Mouse (Mus musculus): ENCODE data around the gene St3gal3. TPM values are rescaled to one million over a fixed set of nuclear protein-coding genes. Genes with fewer than 3 reads are reported as not detected.

St3gal3 gene
- polyA plus RNA-seq, 1 experiment from 2014 or later, result 9.8 TPM

DNA sequence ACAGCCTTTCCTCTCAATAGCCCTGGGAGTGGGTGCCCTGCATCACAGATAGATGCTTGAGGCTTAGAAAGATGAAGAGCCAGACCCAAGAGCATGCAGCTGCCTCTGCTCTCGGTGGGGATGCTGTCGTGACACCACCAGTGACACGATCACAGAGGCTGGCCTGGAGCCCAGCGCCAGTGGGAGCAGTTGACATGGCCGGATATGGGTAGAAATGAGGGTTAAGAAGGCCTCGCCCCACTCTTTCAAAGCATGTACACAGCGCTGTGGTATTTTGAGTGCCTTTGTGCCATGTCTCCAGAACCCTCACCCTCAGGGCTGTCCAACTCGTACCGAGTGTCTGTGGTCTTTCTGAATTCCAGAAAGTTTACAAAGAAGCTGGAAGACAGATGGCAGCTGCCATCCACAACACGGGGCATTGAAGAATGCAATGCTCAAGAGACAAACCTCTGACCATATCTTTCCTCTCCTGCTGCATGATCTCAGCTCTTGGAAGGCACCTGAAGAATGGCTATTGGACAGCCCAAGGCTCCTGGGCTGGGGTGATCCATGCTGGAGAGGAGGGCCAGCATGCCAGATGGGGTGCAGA is 118.3 kb downstream of the St3gal3 start:
- H3K27ac ChIP-seq, result peak overlapping the region; percentile 7; the same call in 1 of the 2 replicates
- no peaks in the 10 kb centered on the region for H3K27me3 ChIP-seq
- H3K9ac ChIP-seq, result no peak overlapping the region
- 75% methylated on average over 10 of the region's 10 CpGs for WGBS
- peaks cover 20% of the 10 kb centered on the region for H3K4me1 ChIP-seq
- H3K4me3 ChIP-seq, result no peak overlapping the region
- ATAC-seq (ENCODE audit: insufficient number of reproducible peaks, insufficient read depth, low FRiP score, low TSS enrichment, low read depth), result no peak
- peaks cover 12% of the 10 kb centered on the region; the same call in 1 of the 2 replicates for H3K36me3 ChIP-seq
- no peak overlapping the region for H3K4me2 ChIP-seq
- H3K9me3 ChIP-seq, result no peaks in the 10 kb centered on the region

DNA sequence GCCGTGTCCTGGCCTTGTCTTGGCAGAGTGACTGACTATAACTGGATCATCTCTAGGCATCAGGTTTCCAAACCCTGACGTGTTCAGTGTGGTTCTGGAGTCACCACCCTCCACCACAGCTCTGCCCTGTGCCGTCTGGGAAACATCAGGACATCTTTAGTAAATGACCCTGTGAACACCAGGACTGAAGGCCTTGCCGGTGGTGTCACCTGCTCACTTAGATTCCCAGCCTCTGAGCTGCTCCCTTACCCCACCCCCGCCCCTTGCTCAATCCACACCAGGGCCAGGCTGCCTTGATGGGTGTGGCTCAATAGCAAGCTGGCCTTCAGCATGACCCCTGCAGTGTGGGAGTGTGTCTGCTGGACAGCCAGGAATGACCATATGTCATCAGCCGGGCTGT is 119.1 kb downstream of the St3gal3 start:
- H3K27ac ChIP-seq, result no peak overlapping the region
- H3K4me2 ChIP-seq, result no peak overlapping the region
- 54% methylated on average over 6 of the region's 6 CpGs for WGBS
- H3K9me3 ChIP-seq, result no peaks in the 10 kb centered on the region
- no peak overlapping the region for H3K9ac ChIP-seq
- H3K36me3 ChIP-seq, result peaks cover 12% of the 10 kb centered on the region; the same call in 1 of the 2 replicates
- peaks cover 20% of the 10 kb centered on the region for H3K4me1 ChIP-seq
- no peak overlapping the region for H3K4me3 ChIP-seq
- no peak for ATAC-seq (ENCODE audit: insufficient number of reproducible peaks, insufficient read depth, low FRiP score, low TSS enrichment, low read depth)
- H3K27me3 ChIP-seq, result no peaks in the 10 kb centered on the region

DNA sequence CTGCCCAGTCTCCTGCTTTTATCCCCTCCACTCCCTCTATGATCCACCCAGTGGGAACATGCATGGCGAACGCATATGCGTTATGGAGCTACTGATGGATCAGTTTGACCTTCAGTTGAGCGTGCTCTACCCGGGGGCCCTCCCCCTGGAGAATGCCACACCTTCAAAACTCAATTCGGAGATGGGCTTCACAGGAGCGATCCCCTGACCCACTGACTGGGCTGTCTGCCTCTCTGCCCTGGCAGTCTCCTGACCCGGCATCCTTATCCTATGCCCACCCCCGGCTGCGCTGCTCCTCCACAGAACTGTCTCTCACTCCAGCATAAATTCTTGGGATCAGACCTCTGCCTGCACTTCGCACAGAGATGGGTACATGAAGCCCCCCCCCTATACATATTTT is 119.6 kb downstream of the St3gal3 start:
- WGBS, result 94% methylated on average over 11 of the region's 11 CpGs
- H3K27ac ChIP-seq, result no peak overlapping the region
- ATAC-seq (ENCODE audit: insufficient number of reproducible peaks, insufficient read depth, low FRiP score, low TSS enrichment, low read depth), result no peak

DNA sequence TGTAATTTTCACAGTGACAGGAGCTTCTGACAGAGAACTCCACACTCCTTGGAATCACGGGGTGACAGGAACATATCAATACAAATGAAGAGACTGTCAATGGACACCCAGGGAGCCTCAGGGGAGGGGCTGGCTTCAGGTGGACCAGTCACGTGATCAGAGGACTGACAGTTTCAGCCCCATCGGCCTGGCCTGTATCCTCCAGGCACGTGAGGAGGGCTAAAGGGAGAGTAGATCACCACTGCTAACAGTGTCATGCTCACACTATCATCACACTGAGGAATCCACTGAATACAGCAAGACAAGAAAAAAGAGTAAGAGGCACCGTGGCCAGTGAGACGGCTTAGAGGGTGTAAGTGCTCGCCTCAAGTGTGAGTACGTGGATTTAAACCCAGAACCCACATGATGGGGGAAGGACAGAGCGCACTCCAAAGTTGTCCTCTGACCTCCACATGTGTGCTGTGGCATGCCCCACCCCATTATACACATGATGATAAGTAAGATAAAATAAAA is 124.0 kb downstream of the St3gal3 start:
- Histone ChIP-seq H3K9me3 (no peaks in the 10 kb centered on the region), H3K27ac (no peak overlapping the region), H3K36me3 (peaks cover 8% of the 10 kb centered on the region; the same call in 1 of the 2 replicates), H3K4me2 (no peak overlapping the region), H3K27me3 (no peaks in the 10 kb centered on the region), H3K9ac (no peak overlapping the region), H3K4me3 (no peak overlapping the region), H3K4me1 (peaks cover 3% of the 10 kb centered on the region)
- 81% methylated on average over 9 of the region's 9 CpGs for WGBS
- no peak for ATAC-seq (ENCODE audit: insufficient number of reproducible peaks, insufficient read depth, low FRiP score, low TSS enrichment, low read depth)

More for the DNA sequence above, 119.6 kb downstream of the St3gal3 start:
- no peak overlapping the region for H3K4me3 ChIP-seq
- no peak overlapping the region for H3K4me2 ChIP-seq
- H3K9me3 ChIP-seq, result no peaks in the 10 kb centered on the region
- peaks cover 20% of the 10 kb centered on the region for H3K4me1 ChIP-seq
- no peaks in the 10 kb centered on the region for H3K27me3 ChIP-seq
- H3K36me3 ChIP-seq, result peaks cover 12% of the 10 kb centered on the region; the same call in 1 of the 2 replicates
- H3K9ac ChIP-seq, result no peak overlapping the region

DNA sequence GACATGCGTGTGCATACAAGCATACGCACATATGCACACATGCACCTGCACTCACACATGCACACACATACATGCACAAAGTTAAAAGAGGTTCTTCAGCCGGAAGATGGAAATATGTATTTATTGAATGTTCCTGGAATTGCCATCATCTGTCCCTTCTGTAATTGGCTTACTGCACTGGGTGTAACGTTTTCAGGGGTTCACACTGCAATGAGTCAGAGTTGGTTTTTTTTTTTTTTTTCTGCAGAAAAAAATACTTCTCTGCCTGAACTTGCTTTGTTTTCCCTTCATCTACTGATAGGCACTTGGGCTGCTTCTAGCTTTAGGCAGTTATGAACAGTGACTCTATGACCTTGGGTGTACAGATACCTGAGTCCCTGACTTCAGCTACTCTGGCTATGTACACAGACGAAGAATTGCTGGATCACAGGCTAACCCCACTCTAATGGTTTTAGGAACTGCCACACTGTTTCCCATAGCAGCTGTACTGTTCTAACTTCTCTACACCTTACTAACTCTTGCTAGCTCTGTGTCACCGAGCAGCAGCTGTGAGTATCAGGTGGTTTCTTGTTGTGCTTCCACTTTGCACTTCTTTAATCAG is 126.2 kb downstream of the St3gal3 start:
- Histone ChIP-seq H3K4me1 (peaks cover 3% of the 10 kb centered on the region; the same call in 1 of the 2 replicates), H3K27ac (no peak overlapping the region), H3K4me2 (no peak overlapping the region), H3K9me3 (no peaks in the 10 kb centered on the region), H3K36me3 (no peaks in the 10 kb centered on the region), H3K4me3 (no peak overlapping the region), H3K27me3 (no peaks in the 10 kb centered on the region), H3K9ac (no peak overlapping the region)
- 66% methylated on average over 6 of the region's 6 CpGs for WGBS
- ATAC-seq (ENCODE audit: insufficient number of reproducible peaks, insufficient read depth, low FRiP score, low TSS enrichment, low read depth), result no peak

DNA sequence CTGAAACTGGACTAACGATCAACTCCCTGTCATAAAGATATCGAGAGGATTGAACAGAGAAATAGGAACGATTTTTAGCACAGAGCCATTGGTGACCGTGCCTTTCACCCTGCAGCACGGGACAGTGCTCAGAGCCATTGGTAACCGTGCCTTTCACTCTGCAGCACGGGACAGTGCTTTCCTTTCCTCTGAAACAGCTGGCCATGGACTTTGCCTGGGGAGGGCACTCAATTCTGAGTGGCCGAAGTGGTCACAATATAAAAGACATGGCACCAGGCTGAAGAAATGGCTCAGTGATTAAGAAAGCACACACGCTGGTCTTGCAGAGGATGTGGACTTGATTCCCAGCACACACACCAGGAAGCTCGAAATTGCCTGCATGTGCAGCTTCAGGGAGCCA is 133.4 kb downstream of the St3gal3 start:
- Histone ChIP-seq H3K36me3 (no peaks in the 10 kb centered on the region), H3K9me3 (no peaks in the 10 kb centered on the region), H3K4me1 (peaks cover 48% of the 10 kb centered on the region), H3K4me3 (no peak overlapping the region), H3K27me3 (peaks cover 5% of the 10 kb centered on the region; the same call in 1 of the 2 replicates), H3K4me2 (no peak overlapping the region), H3K27ac (no peak overlapping the region), H3K9ac (no peak overlapping the region)
- 72% methylated on average over 10 of the region's 10 CpGs for WGBS
- ATAC-seq (ENCODE audit: insufficient number of reproducible peaks, insufficient read depth, low FRiP score, low TSS enrichment, low read depth), result no peak

DNA sequence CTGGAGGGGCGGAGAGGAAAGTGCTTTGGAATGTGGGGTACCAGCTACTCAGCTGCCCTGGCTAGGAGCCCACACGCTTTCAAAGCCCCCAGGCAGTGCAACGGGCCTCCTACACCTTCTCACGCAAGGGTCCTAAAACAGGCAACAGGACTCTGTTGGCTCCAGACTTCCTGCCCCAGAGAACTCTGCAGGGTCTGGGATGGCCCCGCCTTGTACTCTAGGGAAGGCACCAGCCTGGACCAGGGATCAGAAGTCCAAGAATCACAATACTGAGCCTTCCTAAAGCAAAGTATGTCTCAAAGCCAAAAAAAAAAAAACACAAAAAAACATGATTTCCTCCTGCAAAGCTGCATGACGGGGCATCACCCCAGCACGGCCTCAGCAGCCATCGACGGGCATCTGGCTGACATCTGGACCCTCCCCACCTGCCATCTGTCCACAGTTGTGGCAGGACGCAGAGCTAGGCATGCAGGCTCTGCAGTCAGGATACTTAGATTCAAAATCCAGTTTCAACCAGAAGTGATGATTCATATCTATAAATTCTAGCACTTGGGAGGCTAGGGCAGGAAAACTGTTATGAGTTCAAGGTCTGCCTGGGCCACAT is 134.0 kb downstream of the St3gal3 start:
- Histone ChIP-seq H3K27me3 (peaks cover 5% of the 10 kb centered on the region; the same call in 1 of the 2 replicates), H3K4me3 (no peak overlapping the region), H3K9me3 (no peaks in the 10 kb centered on the region), H3K9ac (0 out of 2 replicates have a peak overlapping the region, but pooled peaks have one; percentile 32), H3K36me3 (no peaks in the 10 kb centered on the region), H3K27ac (peak overlapping the region; percentile 51; the same call in 1 of the 2 replicates), H3K4me2 (0 out of 2 replicates have a peak overlapping the region, but pooled peaks have one; percentile 14), H3K4me1 (peaks cover 48% of the 10 kb centered on the region)
- ATAC-seq (ENCODE audit: insufficient number of reproducible peaks, insufficient read depth, low FRiP score, low TSS enrichment, low read depth), result no peak
- 32% methylated on average over 10 of the region's 10 CpGs for WGBS

DNA sequence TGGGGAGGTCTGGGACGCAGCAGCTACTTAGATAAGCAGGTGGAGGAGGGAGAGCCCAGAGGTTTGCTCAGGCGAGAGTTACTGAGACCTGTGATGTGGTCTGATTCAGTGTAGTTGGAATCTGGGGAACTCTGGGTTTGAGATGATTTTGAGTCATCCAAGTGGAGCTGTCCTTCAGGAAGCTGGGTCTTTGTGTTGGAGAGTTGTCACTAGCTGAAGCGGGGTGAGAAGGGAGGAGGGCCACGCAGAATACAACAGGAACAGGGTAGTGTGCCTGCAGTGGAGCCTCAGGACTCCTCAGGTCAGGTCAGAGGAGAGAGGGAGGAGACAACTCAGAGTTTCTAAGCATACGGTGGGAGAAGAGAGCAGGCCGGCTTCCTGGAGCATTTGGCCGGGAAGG is 134.8 kb downstream of the St3gal3 start:
- no peaks in the 10 kb centered on the region for H3K9me3 ChIP-seq
- no peak overlapping the region for H3K9ac ChIP-seq
- H3K27ac ChIP-seq, result 0 out of 2 replicates have a peak overlapping the region, but pooled peaks have one; percentile 51
- peaks cover 5% of the 10 kb centered on the region; the same call in 1 of the 2 replicates for H3K27me3 ChIP-seq
- ATAC-seq (ENCODE audit: insufficient number of reproducible peaks, insufficient read depth, low FRiP score, low TSS enrichment, low read depth), result no peak
- peaks cover 48% of the 10 kb centered on the region for H3K4me1 ChIP-seq
- H3K36me3 ChIP-seq, result no peaks in the 10 kb centered on the region
- no peak overlapping the region for H3K4me3 ChIP-seq
- 63% methylated on average over 7 of the region's 7 CpGs for WGBS
- H3K4me2 ChIP-seq, result no peak overlapping the region

DNA sequence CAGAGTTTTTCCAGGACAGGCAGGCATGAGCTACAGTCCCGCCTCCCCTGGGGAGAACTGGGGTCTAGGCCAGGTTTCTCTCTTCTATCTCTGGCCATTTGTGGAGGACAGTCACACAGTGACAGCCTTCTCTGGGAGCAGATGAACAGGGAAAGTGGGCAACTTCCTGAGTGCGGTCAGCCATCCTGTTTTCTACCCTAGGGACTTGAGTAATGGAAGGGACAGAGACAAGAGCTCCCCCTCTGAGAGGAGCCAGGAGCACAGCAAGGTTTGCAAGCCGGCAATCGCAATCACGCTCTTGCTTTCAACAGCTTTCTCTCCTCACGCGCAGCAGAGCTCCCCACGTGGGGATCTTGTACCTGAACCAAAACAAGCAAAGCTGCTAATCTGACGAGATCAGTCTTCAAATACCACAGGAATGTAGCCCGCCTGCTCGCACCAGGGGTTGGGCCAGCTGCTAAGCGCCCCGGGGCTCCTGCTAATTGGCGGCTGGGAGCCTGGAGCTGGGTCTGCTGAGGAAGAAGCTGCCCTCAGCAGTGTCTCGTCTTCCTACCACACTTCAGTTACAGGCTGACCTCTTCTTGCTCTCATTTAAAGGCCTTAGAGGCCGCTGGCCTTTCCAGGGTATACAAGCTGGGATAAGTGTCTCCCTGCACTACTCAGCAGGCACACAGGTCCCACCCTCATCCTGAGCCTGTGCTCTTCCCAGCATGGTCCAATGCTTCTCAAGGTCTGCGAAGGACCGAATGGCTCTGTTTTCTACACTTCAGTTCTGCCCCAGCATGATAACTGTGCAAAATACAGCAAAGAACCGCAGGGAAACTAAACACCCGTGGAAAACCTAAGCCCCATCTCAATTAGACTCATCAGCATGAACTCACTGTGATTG is 137.1 kb downstream of the St3gal3 start:
- WGBS, result 9% methylated on average over 20 of the region's 20 CpGs
- Histone ChIP-seq H3K9ac (peak overlapping the region; percentile 51; the same call in 1 of the 2 replicates), H3K27ac (peak overlapping the region; percentile 55), H3K4me3 (peak overlapping the region; percentile 8; the same call in 1 of the 2 replicates), H3K36me3 (no peaks in the 10 kb centered on the region), H3K4me2 (peak overlapping the region; percentile 46), H3K9me3 (no peaks in the 10 kb centered on the region), H3K4me1 (peaks cover 48% of the 10 kb centered on the region), H3K27me3 (peaks cover 5% of the 10 kb centered on the region; the same call in 1 of the 2 replicates)
- ATAC-seq (ENCODE audit: insufficient number of reproducible peaks, insufficient read depth, low FRiP score, low TSS enrichment, low read depth), result peak; percentile 56

DNA sequence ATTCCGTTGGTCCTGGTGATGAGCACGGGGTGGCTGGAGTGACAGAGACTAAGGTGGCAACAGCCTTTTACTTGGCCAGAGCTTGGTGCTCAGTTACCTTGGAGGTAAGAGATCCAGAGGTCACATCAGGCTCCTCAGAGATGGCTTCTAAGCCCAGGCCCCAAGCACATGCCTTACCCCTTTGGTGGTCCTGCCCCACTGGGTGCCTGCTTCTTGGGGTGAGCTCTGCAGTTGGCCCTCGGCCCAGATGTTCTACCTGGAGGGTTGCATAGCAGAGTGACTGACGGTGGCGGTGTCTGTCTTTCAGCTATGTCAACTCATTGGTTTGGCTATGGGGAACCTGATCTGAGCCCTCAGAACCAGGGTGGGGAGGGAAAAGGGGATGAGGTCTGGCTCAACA is 138.0 kb downstream of the St3gal3 start:
- H3K27ac ChIP-seq, result no peak overlapping the region
- no peak overlapping the region for H3K4me3 ChIP-seq
- peaks cover 5% of the 10 kb centered on the region; the same call in 1 of the 2 replicates for H3K27me3 ChIP-seq
- peak overlapping the region; percentile 46 for H3K4me2 ChIP-seq
- no peak for ATAC-seq (ENCODE audit: insufficient number of reproducible peaks, insufficient read depth, low FRiP score, low TSS enrichment, low read depth)
- no peak overlapping the region for H3K9ac ChIP-seq
- H3K36me3 ChIP-seq, result no peaks in the 10 kb centered on the region
- WGBS, result 74% methylated on average over 5 of the region's 5 CpGs
- H3K9me3 ChIP-seq, result no peaks in the 10 kb centered on the region
- peaks cover 43% of the 10 kb centered on the region for H3K4me1 ChIP-seq

DNA sequence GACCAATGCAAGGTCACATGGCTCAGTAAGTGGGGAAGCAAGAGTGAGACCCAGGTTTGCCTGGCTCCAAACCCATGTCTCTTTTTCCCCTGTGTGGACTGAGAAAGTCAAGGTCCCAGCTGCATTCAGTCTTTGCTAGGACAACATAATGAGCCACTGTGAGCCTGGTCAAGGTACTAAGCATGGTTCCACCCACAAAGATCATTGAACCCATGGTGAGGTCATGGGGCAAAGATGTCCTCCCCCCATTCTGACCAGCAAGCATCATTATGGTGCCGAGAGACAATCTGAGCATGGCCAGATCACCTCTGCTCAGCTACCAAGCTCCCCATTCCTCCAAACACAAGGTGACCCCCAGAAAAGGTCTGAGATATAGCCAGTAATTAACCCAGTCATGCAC is 139.3 kb downstream of the St3gal3 start:
- Histone ChIP-seq H3K27ac (no peak overlapping the region), H3K9me3 (no peaks in the 10 kb centered on the region), H3K4me1 (peaks cover 37% of the 10 kb centered on the region), H3K4me3 (no peak overlapping the region), H3K36me3 (no peaks in the 10 kb centered on the region), H3K4me2 (no peak overlapping the region), H3K9ac (no peak overlapping the region), H3K27me3 (peaks cover 5% of the 10 kb centered on the region; the same call in 1 of the 2 replicates)
- ATAC-seq (ENCODE audit: insufficient number of reproducible peaks, insufficient read depth, low FRiP score, low TSS enrichment, low read depth), result no peak
- WGBS, result 91% methylated on average over 1 of the region's 1 CpGs
